ENCODE assay signal across 7 mouse cellular contexts in genomic region chr5:38158947-38159633, GRCm38 (mm10). TPM values are rescaled to one million over a fixed set of nuclear protein-coding genes. Genes with fewer than 3 reads are reported as not detected.
DNase-seq lines count a peak whose midpoint lies in the region; ATAC-seq and TF ChIP-seq lines count a peak whose summit lies in the region.

No protein-coding gene starts in this region.

- peak; percentile 66 for DNase-seq in embryo, embryonic 10.5 days (ENCODE audit: low spot score)
- peak; percentile 36 to 69 for DNase-seq in gastrocnemius, postnatal 4 days (ENCODE audit: low spot score in 2 of 2)
- DNase-seq in testis, postnatal 10 days (ENCODE audit: low spot score) = peak; percentile 65

- H3K9me3 ChIP-seq in intestine, embryonic 16.5 days (ENCODE audit: control insufficient read depth, low read length) = no peaks in the 10 kb centered on the region
- H3K9me3 ChIP-seq in limb, embryonic 13.5 days = no peaks in the 10 kb centered on the region
- no peaks in the 10 kb centered on the region for H3K9me3 ChIP-seq in midbrain, embryonic 16.5 days (replicated peaks; ENCODE audit: control insufficient read depth, low read length, poor library complexity, severe bottlenecking)

- peak overlapping the region; percentile 17 for H3K4me3 ChIP-seq in bone marrow, adult 2 months (replicated peaks; ENCODE audit: control insufficient read depth, low read depth, low read length)
- peak overlapping the region; percentile 68 for H3K4me3 ChIP-seq in intestine, embryonic 16.5 days (ENCODE audit: low read length)
- H3K4me3 ChIP-seq in limb, embryonic 13.5 days = peak overlapping the region; percentile 89
- H3K4me3 ChIP-seq in midbrain, embryonic 16.5 days (ENCODE audit: low read depth, low read length) = peak overlapping the region; percentile 84

- peaks cover 25% of the 10 kb centered on the region for H3K27me3 ChIP-seq in intestine, embryonic 16.5 days (replicated peaks; ENCODE audit: control insufficient read depth, insufficient read depth, low read length)
- H3K27me3 ChIP-seq in limb, embryonic 13.5 days = peaks cover 26% of the 10 kb centered on the region
- no peaks in the 10 kb centered on the region for H3K27me3 ChIP-seq in midbrain, embryonic 16.5 days (ENCODE audit: control insufficient read depth, insufficient read depth, low read depth, low read length)

- peaks cover 5% of the 10 kb centered on the region; the same call in 1 of the 2 replicates for H3K36me3 ChIP-seq in intestine, embryonic 16.5 days (ENCODE audit: control insufficient read depth, insufficient read depth, low read length)
- H3K36me3 ChIP-seq in limb, embryonic 13.5 days = peaks cover 37% of the 10 kb centered on the region
- H3K36me3 ChIP-seq in midbrain, embryonic 16.5 days (ENCODE audit: control insufficient read depth, insufficient read depth, low read length) = peaks cover 24% of the 10 kb centered on the region

- H3K4me1 ChIP-seq in bone marrow, adult 2 months (ENCODE audit: control insufficient read depth, insufficient read depth, low read length) = no peaks in the 10 kb centered on the region
- no peaks in the 10 kb centered on the region for H3K4me1 ChIP-seq in intestine, embryonic 16.5 days (ENCODE audit: control insufficient read depth, insufficient read depth, low read length)
- H3K4me1 ChIP-seq in limb, embryonic 13.5 days = peaks cover 20% of the 10 kb centered on the region
- H3K4me1 ChIP-seq in midbrain, embryonic 16.5 days (ENCODE audit: control insufficient read depth, insufficient read depth, low read length) = peaks cover 42% of the 10 kb centered on the region

- no peak for TF ChIP-seq POLR2A in bone marrow, adult 2 months (IDR thresholded peaks at IDR 0.05; ENCODE audit: borderline replicate concordance, control insufficient read depth, low read depth, low read length)

- H3K9ac ChIP-seq in intestine, embryonic 16.5 days (ENCODE audit: low read depth, low read length) = peak overlapping the region; percentile 76
- peak overlapping the region; percentile 94 for H3K9ac ChIP-seq in limb, embryonic 13.5 days
- H3K9ac ChIP-seq in midbrain, embryonic 16.5 days (ENCODE audit: low read depth, low read length) = peak overlapping the region; percentile 99

- H3K27ac ChIP-seq in bone marrow, adult 2 months (ENCODE audit: control insufficient read depth, insufficient read depth, low read depth, low read length, poor library complexity) = no peak overlapping the region
- no peak overlapping the region for H3K27ac ChIP-seq in intestine, embryonic 16.5 days (ENCODE audit: low read length)
- H3K27ac ChIP-seq in limb, embryonic 13.5 days = peak overlapping the region; percentile 73; the same call in 1 of the 2 replicates
- H3K27ac ChIP-seq in midbrain, embryonic 16.5 days (ENCODE audit: low read length) = peak overlapping the region; percentile 98

- peak; percentile 85 for ATAC-seq in intestine, embryonic 16.5 days
- peak; percentile 70 for ATAC-seq in limb, embryonic 13.5 days (ENCODE audit: low FRiP score, low read depth)
- ATAC-seq in midbrain, embryonic 16.5 days = peak; percentile 85

- WGBS in bone marrow, adult 2 months = 1% methylated on average over 79 of the region's 79 CpGs
- under 1% methylated on average over 78 of the region's 79 CpGs for WGBS in intestine, embryonic 16.5 days
- 1% methylated on average over 79 of the region's 79 CpGs for WGBS in limb, embryonic 13.5 days
- 0% methylated on average over 75 of the region's 79 CpGs for WGBS in midbrain, embryonic 16.5 days

- peak overlapping the region; percentile 89 for H3K4me2 ChIP-seq in intestine, embryonic 16.5 days (ENCODE audit: low read depth, low read length)
- peak overlapping the region; percentile 84 for H3K4me2 ChIP-seq in limb, embryonic 13.5 days (replicated peaks)
- peak overlapping the region; percentile 95 for H3K4me2 ChIP-seq in midbrain, embryonic 16.5 days (ENCODE audit: low read length)

- TF ChIP-seq CTCF in bone marrow, adult 2 months (IDR thresholded peaks at IDR 0.05; ENCODE audit: control insufficient read depth, insufficient read depth, low read length) = no peak

RNA-seq across cellular contexts. Expression of gene Nsg1, which starts 0.6 kb away (rescaled TPM):
- polyA plus RNA-seq in bone marrow, adult 2 months (2011; ENCODE audit: insufficient read depth, insufficient read length, low replicate concordance, missing spikeins) = 1.8 and 6.8 TPM in 2 replicates
- total RNA-seq in gastrocnemius, postnatal 4 days (2021) = 10 to 100 TPM; 24.7 to 26.1 TPM
- polyA plus RNA-seq in intestine, embryonic 16.5 days (2015; fragmentation: Nextera tagmentation; extraction: Ambion mirVana) = 44.1 and 50.3 TPM in 2 replicates
- 149 and 155 TPM in 2 replicates for polyA plus RNA-seq in limb, embryonic 13.5 days (2015; fragmentation: Nextera tagmentation; extraction: Ambion mirVana)
- 1,570 and 1,631 TPM in 2 replicates for polyA plus RNA-seq in midbrain, embryonic 16.5 days (2015; fragmentation: Nextera tagmentation; extraction: Ambion mirVana)

Comparison
In these comparisons a context has a peak if more than half of its experiments do, and no peak if none do; other contexts are left out.
1. H3K27ac ChIP-seq: peak in limb, embryonic 13.5 days (single experiment) and midbrain, embryonic 16.5 days (single experiment); none in bone marrow, adult 2 months (single experiment) and intestine, embryonic 16.5 days (single experiment).
2. H3K4me3 ChIP-seq: peak in every context shown above with its lines; median percentile 89 in limb, embryonic 13.5 days; 84 in midbrain, embryonic 16.5 days; 68 in intestine, embryonic 16.5 days; 17 in bone marrow, adult 2 months.
3. RNA of gene Nsg1, which starts 0.6 kb away (polyA plus RNA-seq): 1,570 to 1,631 TPM in midbrain, embryonic 16.5 days; 149 to 155 TPM in limb, embryonic 13.5 days, 44.1 to 50.3 TPM in intestine, embryonic 16.5 days and 1.8 to 6.8 TPM in bone marrow, adult 2 months; every median in the first group is over 10 times any median in the second.
4. Peak in every context shown above with its lines, with median percentiles within 50 percentile points of each other: DNase-seq, ATAC-seq, H3K4me2 ChIP-seq and H3K9ac ChIP-seq.